Mouse (Mus musculus): ENCODE measurements around the gene Tbrg1. TPM values are rescaled to one million over a fixed set of nuclear protein-coding genes. Genes with fewer than 3 reads are reported as not detected.

Tbrg1 gene
- total and polyA plus RNA-seq, 3 experiments: 127 to 159 TPM; not detected in 1

DNA sequence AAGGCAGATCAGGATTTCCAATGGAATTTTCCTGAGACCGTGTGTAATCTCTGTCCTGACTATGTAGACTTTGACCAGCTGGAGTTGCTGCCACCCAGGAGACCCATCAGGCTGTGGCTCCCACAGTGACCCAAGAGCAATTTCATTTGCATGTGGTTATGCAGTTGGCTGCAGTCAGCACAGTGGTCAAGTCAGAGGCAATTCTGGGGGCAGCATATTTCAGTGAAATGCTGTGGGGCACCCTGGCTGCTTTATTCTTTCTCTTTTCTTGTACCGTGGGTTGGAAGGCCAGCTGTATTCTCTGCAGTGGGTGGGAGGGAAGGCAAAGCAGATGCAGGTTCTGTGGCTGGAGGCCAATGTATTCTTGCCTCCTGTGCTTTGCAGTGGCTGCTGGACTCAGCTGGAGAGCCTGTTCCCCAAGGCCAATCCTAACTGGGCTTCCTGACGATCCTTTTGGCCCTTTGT lies 31.0 kb downstream of the Tbrg1 start:
- DNase-seq (ENCODE audit: low read depth, low spot score): no peak
- peaks cover 0 to 4% of the 10 kb centered on the region in 2 experiments; a peak in 2 of 4 replicates for H3K36me3 ChIP-seq (ENCODE audit: control insufficient read depth in 1 of 2, insufficient read depth in 2 of 2, low read length in 2 of 2)
- no peaks in the 10 kb centered on the region for H3K9me3 ChIP-seq (replicated peaks; ENCODE audit: insufficient read depth, low read length)
- TF ChIP-seq RCOR1 (IDR thresholded peaks at IDR 0.05; ENCODE audit: low read depth, low read length) (no peak), NELFE (IDR thresholded peaks at IDR 0.05; ENCODE audit: low read depth, low read length) (no peak), ZNF384 (IDR thresholded peaks at IDR 0.05; ENCODE audit: low read depth, low read length) (no peak), MAFK (IDR thresholded peaks at IDR 0.05; ENCODE audit: borderline replicate concordance, low read depth, low read length) (no peak), POLR2A (IDR thresholded peaks at IDR 0.05; ENCODE audit: control insufficient read depth in 1 of 2, insufficient read depth in 1 of 2, low read depth in 1 of 2, low read length in 2 of 2, poor library complexity in 1 of 2) (no peak), SIN3A (IDR thresholded peaks at IDR 0.05; ENCODE audit: low read length) (no peak), RAD21 (IDR thresholded peaks at IDR 0.05; ENCODE audit: low read depth, low read length) (no peak), EP300 (IDR thresholded peaks at IDR 0.05; ENCODE audit: low read depth in 1 of 2, low read length in 2 of 2) (no peak), ETS1 (IDR thresholded peaks at IDR 0.05; ENCODE audit: low read depth, low read length) (no peak), NRF1 (IDR thresholded peaks at IDR 0.05; ENCODE audit: insufficient read depth, low read depth, low read length, poor library complexity, severe bottlenecking) (no peak), TAL1 (IDR thresholded peaks at IDR 0.05; ENCODE audit: low read length) (no peak), TBP (IDR thresholded peaks at IDR 0.05; ENCODE audit: low read depth, low read length) (no peak)
- no peaks in the 10 kb centered on the region; a peak in 1 of 4 replicates for H3K4me1 ChIP-seq (ENCODE audit: control insufficient read depth in 1 of 2, insufficient read depth in 2 of 2, low read length in 2 of 2)
- no peaks in the 10 kb centered on the region for H3K27me3 ChIP-seq (ENCODE audit: control insufficient read depth in 1 of 2, insufficient read depth in 2 of 2, low read length in 2 of 2)
- H3K4me3 ChIP-seq (ENCODE audit: control insufficient read depth in 1 of 2, insufficient read depth in 1 of 2, low read depth in 2 of 2, low read length in 2 of 2): no peak overlapping the region
- H3K79me2 ChIP-seq (ENCODE audit: control insufficient read depth, insufficient read depth, low read length, poor library complexity): no peaks in the 10 kb centered on the region
- H3K27ac ChIP-seq (ENCODE audit: control insufficient read depth, low read depth, low read length): no peak overlapping the region
- no peak overlapping the region for H3K9ac ChIP-seq (ENCODE audit: control insufficient read depth, low read depth, low read length, poor library complexity, severe bottlenecking)

DNA sequence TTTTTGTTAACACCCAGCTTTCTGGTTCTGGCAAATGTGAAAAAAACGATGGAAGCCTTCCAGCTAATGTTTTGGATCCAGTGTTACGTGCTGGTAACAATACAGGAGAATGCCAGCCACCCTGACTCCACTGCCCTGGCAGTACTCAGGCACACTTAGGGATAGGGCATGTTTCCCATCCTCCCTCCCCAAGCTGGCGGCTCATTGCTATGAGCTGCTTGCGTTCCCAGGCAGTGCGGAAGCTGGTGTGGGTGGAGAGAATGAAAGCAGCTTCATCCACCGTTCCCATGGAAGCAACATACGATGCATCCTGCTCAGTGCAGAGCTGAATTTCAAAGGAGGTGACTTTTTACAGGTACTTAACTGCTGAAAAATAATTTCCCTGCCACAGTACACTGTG lies 31.5 kb downstream of the Tbrg1 start:
- H3K36me3 ChIP-seq (ENCODE audit: control insufficient read depth in 1 of 2, insufficient read depth in 2 of 2, low read length in 2 of 2): peaks cover 0 to 4% of the 10 kb centered on the region in 2 experiments; a peak in 2 of 4 replicates
- no peaks in the 10 kb centered on the region; a peak in 1 of 4 replicates for H3K4me1 ChIP-seq (ENCODE audit: control insufficient read depth in 1 of 2, insufficient read depth in 2 of 2, low read length in 2 of 2)

DNA sequence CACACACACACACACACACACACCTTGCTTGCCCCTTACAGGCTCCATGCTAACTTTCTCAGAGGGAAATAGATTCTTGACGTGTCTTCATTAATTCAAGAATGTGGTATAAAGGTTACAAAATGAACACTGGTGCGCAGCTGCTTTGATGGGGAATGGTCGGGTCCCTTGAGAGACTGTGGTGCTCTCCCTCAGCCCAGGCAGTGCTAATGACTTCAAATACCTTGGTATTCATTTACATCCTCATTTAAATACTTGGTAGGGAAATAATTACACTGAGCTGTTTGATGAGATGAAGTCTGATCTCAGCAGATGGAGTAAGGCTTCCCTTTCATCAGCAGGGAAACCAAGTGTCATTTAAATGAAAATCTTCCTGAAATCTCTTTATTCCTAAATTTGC lies 32.0 kb downstream of the Tbrg1 start:
- Histone ChIP-seq H3K9me3 (replicated peaks; ENCODE audit: insufficient read depth, low read length) (no peaks in the 10 kb centered on the region), H3K4me3 (ENCODE audit: control insufficient read depth in 1 of 2, insufficient read depth in 1 of 2, low read depth in 2 of 2, low read length in 2 of 2) (no peak overlapping the region), H3K27ac (ENCODE audit: control insufficient read depth, low read depth, low read length) (no peak overlapping the region), H3K9ac (ENCODE audit: control insufficient read depth, low read depth, low read length, poor library complexity, severe bottlenecking) (no peak overlapping the region), H3K27me3 (ENCODE audit: control insufficient read depth in 1 of 2, insufficient read depth in 2 of 2, low read length in 2 of 2) (no peaks in the 10 kb centered on the region), H3K36me3 (ENCODE audit: control insufficient read depth in 1 of 2, insufficient read depth in 2 of 2, low read length in 2 of 2) (peaks cover 0 to 3% of the 10 kb centered on the region in 2 experiments; a peak in 2 of 4 replicates), H3K4me1 (ENCODE audit: control insufficient read depth in 1 of 2, insufficient read depth in 2 of 2, low read length in 2 of 2) (no peaks in the 10 kb centered on the region; a peak in 1 of 4 replicates), H3K79me2 (ENCODE audit: control insufficient read depth, insufficient read depth, low read length, poor library complexity) (no peaks in the 10 kb centered on the region)
- no peak for TF ChIP-seq NRF1 (IDR thresholded peaks at IDR 0.05; ENCODE audit: insufficient read depth, low read depth, low read length, poor library complexity, severe bottlenecking)
- no peak for TF ChIP-seq ETS1 (IDR thresholded peaks at IDR 0.05; ENCODE audit: low read depth, low read length)
- no peak for TF ChIP-seq MAFK (IDR thresholded peaks at IDR 0.05; ENCODE audit: borderline replicate concordance, low read depth, low read length)
- no peak for TF ChIP-seq CTCF (IDR thresholded peaks at IDR 0.05 in 2 of 3, conservative IDR thresholded peaks at IDR 0.05 in 1 of 3; ENCODE audit: control insufficient read depth in 1 of 3, insufficient read depth in 1 of 3, low read depth in 2 of 3, low read length in 3 of 3, poor library complexity in 1 of 3, severe bottlenecking in 1 of 3)
- no peak for TF ChIP-seq JUND (IDR thresholded peaks at IDR 0.05; ENCODE audit: low read depth, low read length)
- TF ChIP-seq ELF1 (IDR thresholded peaks at IDR 0.05; ENCODE audit: low read depth, low read length): no peak
- TF ChIP-seq UBTF (IDR thresholded peaks at IDR 0.05; ENCODE audit: borderline replicate concordance, insufficient read depth, low read depth, low read length): no peak
- TF ChIP-seq GATA1 (IDR thresholded peaks at IDR 0.05; ENCODE audit: low read depth, low read length): no peak
- TF ChIP-seq CHD1 (IDR thresholded peaks at IDR 0.05; ENCODE audit: low read depth, low read length): no peak
- TF ChIP-seq TBP (IDR thresholded peaks at IDR 0.05; ENCODE audit: low read depth, low read length): no peak
- TF ChIP-seq RCOR1 (IDR thresholded peaks at IDR 0.05; ENCODE audit: low read depth, low read length): no peak
- no peak for DNase-seq (ENCODE audit: low read depth, low spot score)

More for the DNA sequence above, 31.5 kb downstream of the Tbrg1 start:
- Histone ChIP-seq H3K27me3 (ENCODE audit: control insufficient read depth in 1 of 2, insufficient read depth in 2 of 2, low read length in 2 of 2) (no peaks in the 10 kb centered on the region), H3K27ac (ENCODE audit: control insufficient read depth, low read depth, low read length) (no peak overlapping the region), H3K9ac (ENCODE audit: control insufficient read depth, low read depth, low read length, poor library complexity, severe bottlenecking) (no peak overlapping the region), H3K79me2 (ENCODE audit: control insufficient read depth, insufficient read depth, low read length, poor library complexity) (no peaks in the 10 kb centered on the region), H3K9me3 (replicated peaks; ENCODE audit: insufficient read depth, low read length) (no peaks in the 10 kb centered on the region), H3K4me3 (ENCODE audit: control insufficient read depth in 1 of 2, insufficient read depth in 1 of 2, low read depth in 2 of 2, low read length in 2 of 2) (no peak overlapping the region)
- no peak for DNase-seq (ENCODE audit: low read depth, low spot score)
- no peak for TF ChIP-seq NELFE (IDR thresholded peaks at IDR 0.05; ENCODE audit: low read depth, low read length)
- TF ChIP-seq JUND (IDR thresholded peaks at IDR 0.05; ENCODE audit: low read depth, low read length): no peak
- TF ChIP-seq TBP (IDR thresholded peaks at IDR 0.05; ENCODE audit: low read depth, low read length): no peak
- TF ChIP-seq GATA1 (IDR thresholded peaks at IDR 0.05; ENCODE audit: low read depth, low read length): no peak
